Mouse (Mus musculus): Measurements from ENCODE around the gene Zbtb4. TPM values are rescaled to one million over a fixed set of nuclear protein-coding genes. Genes with fewer than 3 reads are reported as not detected.
A peak's percentile ranks its signal among the peaks of the same experiment; 100 is the strongest.

The Zbtb4 gene
- total and polyA plus RNA-seq, 3 experiments: 2.4 to 2.7 TPM; not detected in 1

DNA sequence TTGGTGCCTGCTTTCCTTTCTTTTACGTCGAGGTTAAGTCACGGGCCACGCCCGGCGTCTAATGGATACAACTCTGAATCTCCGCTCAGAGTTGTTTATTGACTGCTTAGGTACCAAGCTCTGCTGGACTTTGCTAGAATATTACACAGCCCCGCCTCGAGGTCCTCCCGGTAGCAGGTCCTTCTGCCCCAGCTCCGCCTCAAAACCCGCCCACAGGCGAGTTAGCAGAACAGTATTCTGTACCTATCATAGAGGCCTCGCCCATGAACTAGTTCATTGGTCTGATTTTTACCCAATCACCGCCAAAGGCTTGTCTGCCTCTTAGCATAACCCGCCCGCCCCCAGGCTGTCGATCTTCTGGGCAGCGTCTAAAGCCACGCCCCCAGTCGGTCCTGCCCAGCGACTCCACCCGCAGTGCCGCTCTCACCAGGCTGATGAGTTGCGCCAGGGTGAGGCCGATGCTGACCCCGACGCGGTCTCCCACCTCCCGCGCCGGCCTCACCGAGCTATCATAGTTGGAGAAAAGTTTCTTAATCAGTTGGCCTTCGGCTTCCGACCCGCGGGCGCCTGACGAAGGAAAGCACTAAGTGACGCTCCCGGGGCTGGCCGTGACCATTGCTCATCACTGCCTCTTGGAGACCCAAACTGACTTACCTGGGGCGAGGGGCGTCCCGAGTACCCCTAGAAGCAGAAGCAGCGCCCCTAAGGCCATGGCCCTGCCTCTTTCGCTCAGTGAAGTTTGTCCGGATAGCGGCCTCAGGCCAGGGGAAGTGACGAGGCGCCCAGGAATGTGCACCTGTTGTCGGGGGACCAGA, 29.7 kb downstream of the Zbtb4 start, which contains the start of gene Chrnb1:
Gene Chrnb1 (minus strand): TSS at position 776 of the 815 bp plus-strand sequence.
- H3K9me3 ChIP-seq (replicated peaks; ENCODE audit: insufficient read depth, low read length): no peaks in the 10 kb centered on the region
- H3K27ac ChIP-seq (ENCODE audit: control insufficient read depth, low read depth, low read length): no peak within 1 kb of the TSS; the same call in 1 of the 2 replicates
- no peaks in the 10 kb centered on the region for H3K27me3 ChIP-seq (ENCODE audit: control insufficient read depth in 1 of 2, insufficient read depth in 2 of 2, low read length in 2 of 2)
- H3K4me3 ChIP-seq (ENCODE audit: control insufficient read depth in 1 of 2, insufficient read depth in 1 of 2, low read depth in 2 of 2, low read length in 2 of 2): peak within 1 kb of the TSS; percentile 69 to 88
- H3K79me2 ChIP-seq (ENCODE audit: control insufficient read depth, insufficient read depth, low read length, poor library complexity): no peaks in the 10 kb centered on the region; the same call in 1 of the 2 replicates
- 0 out of 2 replicates have a peak, but pooled peaks have one; percentile 20 for TF ChIP-seq ELF1 (IDR thresholded peaks at IDR 0.05; ENCODE audit: low read depth, low read length)
- no peak for TF ChIP-seq MYB (IDR thresholded peaks at IDR 0.05; ENCODE audit: low read depth, low read length)
- TF ChIP-seq RAD21 (IDR thresholded peaks at IDR 0.05; ENCODE audit: low read depth, low read length): no peak
- TF ChIP-seq SIN3A (IDR thresholded peaks at IDR 0.05; ENCODE audit: low read length): no peak; the same call in none of the 2 replicates
- TF ChIP-seq NRF1 (IDR thresholded peaks at IDR 0.05; ENCODE audit: insufficient read depth, low read depth, low read length, poor library complexity, severe bottlenecking): peak; percentile 42; the same call in 1 of the 2 replicates
- TF ChIP-seq TCF12 (IDR thresholded peaks at IDR 0.05; ENCODE audit: low read depth, low read length): peak; percentile 33
- no peak for TF ChIP-seq UBTF (IDR thresholded peaks at IDR 0.05; ENCODE audit: borderline replicate concordance, insufficient read depth, low read depth, low read length)
- TF ChIP-seq POLR2AphosphoS2 (IDR thresholded peaks at IDR 0.05; ENCODE audit: low read length): peak; percentile 88
- peak; percentile 32; the same call in 1 of the 2 replicates for TF ChIP-seq HCFC1 (IDR thresholded peaks at IDR 0.05; ENCODE audit: low read depth, low read length)
- peak; percentile 35; the same call in 1 of the 2 replicates for TF ChIP-seq MAZ (IDR thresholded peaks at IDR 0.05; ENCODE audit: low read depth, low read length)
- TF ChIP-seq CTCF (IDR thresholded peaks at IDR 0.05 in 2 of 3, conservative IDR thresholded peaks at IDR 0.05 in 1 of 3; ENCODE audit: control insufficient read depth in 1 of 3, insufficient read depth in 1 of 3, low read depth in 2 of 3, low read length in 3 of 3, poor library complexity in 1 of 3, severe bottlenecking in 1 of 3): 0 out of 6 replicates have a peak, but pooled peaks of 1 of the 3 experiments have one; percentile 10
- 0 out of 2 replicates have a peak, but pooled peaks have one; percentile 44 for TF ChIP-seq MAX (IDR thresholded peaks at IDR 0.05; ENCODE audit: low read length)
- peak; percentile 52 for TF ChIP-seq MXI1 (IDR thresholded peaks at IDR 0.05; ENCODE audit: low read depth, low read length)
- peak; percentile 78 for TF ChIP-seq TBP (IDR thresholded peaks at IDR 0.05; ENCODE audit: low read depth, low read length)
- 0 out of 2 replicates have a peak, but pooled peaks have one; percentile 6 for TF ChIP-seq RCOR1 (IDR thresholded peaks at IDR 0.05; ENCODE audit: low read depth, low read length)
- 0 out of 2 replicates have a peak, but pooled peaks have one; percentile 10 for TF ChIP-seq MYC (IDR thresholded peaks at IDR 0.05; ENCODE audit: low read depth, low read length)
- TF ChIP-seq SMC3 (IDR thresholded peaks at IDR 0.05; ENCODE audit: low read depth, low read length): 0 out of 2 replicates have a peak, but pooled peaks have one; percentile 3
- peak; percentile 17 to 73; a peak in 3 of 4 replicates for TF ChIP-seq POLR2A (IDR thresholded peaks at IDR 0.05; ENCODE audit: control insufficient read depth in 1 of 2, insufficient read depth in 1 of 2, low read depth in 1 of 2, low read length in 2 of 2, poor library complexity in 1 of 2)
- TF ChIP-seq NELFE (IDR thresholded peaks at IDR 0.05; ENCODE audit: low read depth, low read length): peak; percentile 62; the same call in 1 of the 2 replicates
- TF ChIP-seq GABPA (IDR thresholded peaks at IDR 0.05; ENCODE audit: low read depth, low read length): no peak; the same call in 1 of the 2 replicates
- TF ChIP-seq BHLHE40 (IDR thresholded peaks at IDR 0.05; ENCODE audit: borderline replicate concordance, low read depth, low read length): 0 out of 2 replicates have a peak, but pooled peaks have one; percentile 23
- no peak for TF ChIP-seq ZNF384 (IDR thresholded peaks at IDR 0.05; ENCODE audit: low read depth, low read length)
- TF ChIP-seq ZMIZ1 (IDR thresholded peaks at IDR 0.05; ENCODE audit: low read depth, low read length): peak; percentile 52; the same call in 1 of the 2 replicates
- peak within 1 kb of the TSS; percentile 66 for H3K9ac ChIP-seq (ENCODE audit: control insufficient read depth, low read depth, low read length, poor library complexity, severe bottlenecking)
- H3K36me3 ChIP-seq (ENCODE audit: control insufficient read depth in 1 of 2, insufficient read depth in 2 of 2, low read length in 2 of 2): peaks cover 0 to 11% of the 10 kb centered on the region in 2 experiments; a peak in 2 of 4 replicates
- DNase-seq (ENCODE audit: low read depth, low spot score): peak; percentile 100
- H3K4me1 ChIP-seq (ENCODE audit: control insufficient read depth in 1 of 2, insufficient read depth in 2 of 2, low read length in 2 of 2): peaks cover 5 to 10% of the 10 kb centered on the region in 2 experiments

Measured in MEL (cell line).